Mouse (Mus musculus) liver, embryonic 14.5 days (tissue): ENCODE data around the gene 1600012H06Rik. TPM values are rescaled to one million over a fixed set of nuclear protein-coding genes. Genes with fewer than 3 reads are reported as not detected.

Source experiments
- ATAC-seq: fragments of 200-750 bp; cut with Nextera tagmentation; 2 replicates; pipeline ENCODE4 v1.8.0; 2017; ENCODE audit warnings: moderate number of reproducible peaks, mild to moderate bottlenecking, moderate library complexity; ENCODE audit not compliant: insufficient read depth
- DNase-seq, 3 experiments: peaks; one replicate each; pipeline ENCODE4 v3.0.0-alpha.2; 2012 to 2013; ENCODE audit warnings: low read depth in 3 of 3, low spot score in 3 of 3
- H3K27ac ChIP-seq: fragments of 300-500 bp; sonication (generic); 2 replicates; pipeline ENCODE4 v1.5.1; 2014; ENCODE audit warnings: moderate library complexity, mild to moderate bottlenecking, control low read depth, inconsistent platforms
- H3K27me3 ChIP-seq: fragments of 300-500 bp; sonication (generic); 2 replicates; pipeline ENCODE4 v1.6.1; 2014; ENCODE audit warnings: mild to moderate bottlenecking, low read length, moderate library complexity; ENCODE audit not compliant: control insufficient read depth, insufficient read depth
- H3K36me3 ChIP-seq: fragments of 300-500 bp; sonication (generic); replicated peaks from 2 replicates; pipeline ENCODE4 v1.6.1; 2014; ENCODE audit warnings: low read depth; ENCODE audit not compliant: control insufficient read depth, insufficient read depth
- H3K4me1 ChIP-seq, 2 experiments: fragments of 200-500 bp in 1 of 2; fragments of 300-500 bp in 1 of 2; sonication (generic) in 1 of 2; replicated peaks; 2 replicates each; pipeline ENCODE4 v1.6.1; 2012 to 2014; ENCODE audit warnings: antibody characterized with exemption in 1 of 2, inconsistent platforms in 1 of 2, low read length in 1 of 2; ENCODE audit not compliant: control insufficient read depth in 2 of 2, insufficient read depth in 2 of 2
- H3K4me2 ChIP-seq: fragments of 300-500 bp; sonication (generic); 2 replicates; pipeline ENCODE4 v1.6.1; 2014; ENCODE audit warnings: low read depth, mild to moderate bottlenecking, control low read depth, moderate library complexity
- H3K4me3 ChIP-seq, 2 experiments: fragments of 200-500 bp in 1 of 2; fragments of 300-500 bp in 1 of 2; sonication (generic) in 1 of 2; 2 replicates each; pipeline ENCODE4 v1.5.1; 2012 to 2014; ENCODE audit warnings: low read depth in 2 of 2, low read length in 2 of 2, mild to moderate bottlenecking in 2 of 2, control low read depth in 1 of 2, inconsistent platforms in 1 of 2, moderate library complexity in 1 of 2; ENCODE audit not compliant: insufficient read depth in 1 of 2
- H3K9ac ChIP-seq: fragments of 300-500 bp; sonication (generic); replicated peaks from 2 replicates; pipeline ENCODE4 v1.6.1; 2014; ENCODE audit warnings: mild to moderate bottlenecking, control low read depth, moderate library complexity
- H3K9me3 ChIP-seq: fragments of 300-500 bp; sonication (generic); 2 replicates; pipeline ENCODE4 v1.6.1; 2016; ENCODE audit warnings: low read length, mixed read lengths; ENCODE audit not compliant: control insufficient read depth
- CTCF ChIP-seq: IDR thresholded peaks from 2 replicates; pipeline ENCODE4 v1.5.1; 2016; ENCODE audit warnings: antibody characterized with exemption, low read depth, control low read depth
- EP300 ChIP-seq: IDR thresholded peaks from 2 replicates; pipeline ENCODE4 v1.6.1; 2016; ENCODE audit warnings: antibody characterized with exemption, low read depth
- WGBS: fragments of 180-500 bp; shearing (Covaris S2); extraction: QIAGEN DNeasy Blood & Tissue Kit; methylation state at CpG from one replicate; pipeline ENCODE4 v1.1.7; 2014; ENCODE audit not compliant: insufficient replicate concordance; 5-methylcytosine and 5-hydroxymethylcytosine counted together
- polyA plus RNA-seq, 2 experiments: library from polyadenylated mRNA; depleted of rRNA in 1 of 2; stranded (reverse) in 1 of 2; unstranded in 1 of 2; fragments of >200 nt; fragmentation: Nextera tagmentation in 1 of 2; extraction: Ambion mirVana in 1 of 2; gene quantifications; 2 replicates each; pipeline versions ENCODE4 v1.2.1 to v1.2.3; 2012 to 2014

1600012H06Rik gene
- polyA plus RNA-seq, 2 experiments: 6.4 to 11.2 TPM

- Histone ChIP-seq H3K4me3 (no peak overlapping the region), H3K9ac (no peak overlapping the region), H3K9me3 (no peaks in the 10 kb centered on the region), H3K27ac (no peak overlapping the region), H3K27me3 (no peaks in the 10 kb centered on the region), H3K4me2 (no peak overlapping the region), H3K36me3 (no peaks in the 10 kb centered on the region), H3K4me1 (no peaks in the 10 kb centered on the region)
- DNase-seq: no peak
- TF ChIP-seq EP300: no peak
- TF ChIP-seq CTCF: peak; percentile 51
- no peak for ATAC-seq
- 39% methylated on average over 6 of the region's 6 CpGs for WGBS
Observed at GRCm38 (mm10) chr17:14912420-14912819, 30.6 kb upstream of the 1600012H06Rik start.

- DNase-seq (no peak), ATAC-seq (no peak)
- 72% methylated on average over 8 of the region's 8 CpGs for WGBS
Observed at GRCm38 (mm10) chr17:14912981-14913380, 30.0 kb upstream of the 1600012H06Rik start.

GRCm38 (mm10) chr17:14914401-14914800 lies 28.6 kb upstream of the 1600012H06Rik start:
- H3K27me3 ChIP-seq: no peaks in the 10 kb centered on the region
- no peak for ATAC-seq
- no peak for DNase-seq
- H3K9ac ChIP-seq: no peak overlapping the region
- TF ChIP-seq EP300 (no peak), CTCF (no peak)
- no peak overlapping the region for H3K4me2 ChIP-seq
- no peak overlapping the region for H3K4me3 ChIP-seq
- no peaks in the 10 kb centered on the region for H3K36me3 ChIP-seq
- WGBS: 67% methylated on average over 4 of the region's 4 CpGs
- H3K27ac ChIP-seq: no peak overlapping the region
- no peaks in the 10 kb centered on the region for H3K4me1 ChIP-seq
- no peaks in the 10 kb centered on the region for H3K9me3 ChIP-seq

More at GRCm38 (mm10) chr17:14912981-14913380, 30.0 kb upstream of the 1600012H06Rik start:
- Histone ChIP-seq H3K36me3 (no peaks in the 10 kb centered on the region), H3K27ac (no peak overlapping the region), H3K9me3 (no peaks in the 10 kb centered on the region), H3K4me3 (no peak overlapping the region), H3K4me2 (no peak overlapping the region), H3K4me1 (no peaks in the 10 kb centered on the region), H3K27me3 (no peaks in the 10 kb centered on the region), H3K9ac (no peak overlapping the region)
- TF ChIP-seq CTCF: no peak
- TF ChIP-seq EP300: no peak

- no peak overlapping the region for H3K4me3 ChIP-seq
- TF ChIP-seq EP300 (no peak), CTCF (no peak)
- no peak overlapping the region for H3K4me2 ChIP-seq
- no peak for DNase-seq
- no peaks in the 10 kb centered on the region for H3K27me3 ChIP-seq
- H3K9me3 ChIP-seq: no peaks in the 10 kb centered on the region
- 71% methylated on average over 8 of the region's 8 CpGs for WGBS
- H3K4me1 ChIP-seq: no peaks in the 10 kb centered on the region
- H3K9ac ChIP-seq: no peak overlapping the region
- no peaks in the 10 kb centered on the region for H3K36me3 ChIP-seq
- no peak overlapping the region for H3K27ac ChIP-seq
- ATAC-seq: no peak
Observed at GRCm38 (mm10) chr17:14917866-14918265, 25.1 kb upstream of the 1600012H06Rik start.

GRCm38 (mm10) chr17:14921582-14921981 lies 21.4 kb upstream of the 1600012H06Rik start:
- Histone ChIP-seq H3K4me3 (no peak overlapping the region), H3K27ac (no peak overlapping the region), H3K36me3 (no peaks in the 10 kb centered on the region), H3K9me3 (no peaks in the 10 kb centered on the region), H3K27me3 (no peaks in the 10 kb centered on the region), H3K9ac (no peak overlapping the region), H3K4me1 (no peaks in the 10 kb centered on the region), H3K4me2 (no peak overlapping the region)
- no peak for ATAC-seq
- no peak for DNase-seq
- TF ChIP-seq CTCF: no peak
- no peak for TF ChIP-seq EP300
- 23% methylated on average over 6 of the region's 6 CpGs for WGBS
